In the genomic region with DNA sequence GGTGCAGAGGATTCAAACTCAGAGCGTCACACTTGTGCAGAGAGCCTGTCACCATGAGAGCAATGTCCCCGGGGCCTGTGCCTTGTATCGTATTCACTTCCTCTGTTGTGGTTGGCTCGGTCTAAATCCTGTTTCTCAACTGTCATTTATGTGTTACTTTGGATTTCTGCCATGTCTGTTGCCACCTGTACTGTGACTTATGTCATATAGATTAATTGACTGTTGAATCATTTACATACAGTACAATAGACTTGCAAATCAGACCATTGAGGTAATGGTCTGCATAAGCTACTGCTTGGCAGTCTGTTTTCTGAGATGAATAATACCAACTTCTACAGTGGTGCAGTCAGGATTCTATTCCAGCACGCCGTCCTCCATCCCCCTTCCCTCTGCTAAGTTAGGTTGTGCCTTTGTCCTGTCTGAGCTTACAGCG, we compare ENCODE assay signal across 9 mouse cellular contexts.
DNase-seq lines count a peak whose midpoint lies in the region; ATAC-seq and TF ChIP-seq lines count a peak whose summit lies in the region.
"Had no signal": no experiment of that assay in that cellular context is flagged by ENCODE, and none has a peak within 500 bp of the region (broad histone marks: within the 10 kb centered on the region; RNA-seq: fewer than 3 reads in every experiment).

No protein-coding gene starts in this region.

- TF ChIP-seq POLR2A in limb, embryonic 14.5 days (IDR thresholded peaks at IDR 0.05; ENCODE audit: borderline replicate concordance, extremely low read depth, insufficient read depth, insufficient read length) = no peak

- 15% methylated on average over 7 of the region's 7 CpGs for WGBS in forebrain, embryonic 14.5 days
- 51% methylated on average over 7 of the region's 7 CpGs for WGBS in forebrain, embryonic 12.5 days
- WGBS in limb, embryonic 14.5 days = 60% methylated on average over 7 of the region's 7 CpGs
- 67% methylated on average over 7 of the region's 7 CpGs for WGBS in kidney, embryonic 15.5 days

- no peak overlapping the region for H3K9ac ChIP-seq in forebrain, embryonic 14.5 days (ENCODE audit: low read length)
- H3K9ac ChIP-seq in forebrain, embryonic 12.5 days = no peak overlapping the region; the same call in 1 of the 2 replicates
- H3K9ac ChIP-seq in limb, embryonic 14.5 days (ENCODE audit: low read depth, low read length, severe bottlenecking) = no peak overlapping the region
- H3K9ac ChIP-seq in kidney, embryonic 15.5 days = no peak overlapping the region

- no peak overlapping the region for H3K4me2 ChIP-seq in forebrain, embryonic 14.5 days (ENCODE audit: low read length)
- H3K4me2 ChIP-seq in forebrain, embryonic 12.5 days = no peak overlapping the region
- H3K4me2 ChIP-seq in limb, embryonic 14.5 days (replicated peaks; ENCODE audit: low read depth, low read length, severe bottlenecking) = no peak overlapping the region
- H3K4me2 ChIP-seq in kidney, embryonic 15.5 days = no peak overlapping the region

- no peak overlapping the region for H3K4me3 ChIP-seq in forebrain, embryonic 14.5 days (ENCODE audit: low read depth, low read length)
- H3K4me3 ChIP-seq in forebrain, embryonic 12.5 days (replicated peaks) = no peak overlapping the region
- H3K4me3 ChIP-seq in limb, embryonic 14.5 days (replicated peaks; ENCODE audit: low read length) = no peak overlapping the region
- H3K4me3 ChIP-seq in kidney, embryonic 15.5 days (replicated peaks) = no peak overlapping the region

- H3K9me3 ChIP-seq in forebrain, embryonic 14.5 days (replicated peaks; ENCODE audit: control insufficient read depth, low read length) = no peaks in the 10 kb centered on the region
- H3K9me3 ChIP-seq in forebrain, embryonic 12.5 days = no peaks in the 10 kb centered on the region
- no peaks in the 10 kb centered on the region for H3K9me3 ChIP-seq in limb, embryonic 14.5 days (ENCODE audit: control insufficient read depth, low read length)
- H3K9me3 ChIP-seq in kidney, embryonic 15.5 days (replicated peaks) = no peaks in the 10 kb centered on the region

- H3K27ac ChIP-seq in forebrain, embryonic 14.5 days (ENCODE audit: low read depth, low read length) = 0 out of 2 replicates have a peak overlapping the region, but pooled peaks have one; percentile 46
- H3K27ac ChIP-seq in forebrain, embryonic 12.5 days = no peak overlapping the region
- 0 out of 2 replicates have a peak overlapping the region, but pooled peaks have one; percentile 35 for H3K27ac ChIP-seq in limb, embryonic 14.5 days (replicated peaks; ENCODE audit: low read depth, low read length)
- H3K27ac ChIP-seq in kidney, embryonic 15.5 days = no peak overlapping the region

- ATAC-seq in forebrain, embryonic 14.5 days = peak; percentile 89
- no peak for ATAC-seq in forebrain, embryonic 12.5 days (ENCODE audit: low FRiP score)
- no peak for ATAC-seq in limb, embryonic 14.5 days (ENCODE audit: low FRiP score, low read depth)
- no peak for ATAC-seq in kidney, embryonic 15.5 days (replicated peaks; ENCODE audit: low FRiP score)

- H3K4me1 ChIP-seq in forebrain, embryonic 14.5 days (ENCODE audit: control insufficient read depth, insufficient read depth, low read length) = peaks cover 8% of the 10 kb centered on the region
- peaks cover 15% of the 10 kb centered on the region for H3K4me1 ChIP-seq in forebrain, embryonic 12.5 days
- peaks cover 22% of the 10 kb centered on the region for H3K4me1 ChIP-seq in limb, embryonic 14.5 days (ENCODE audit: control insufficient read depth, insufficient read depth, low read length)
- H3K4me1 ChIP-seq in kidney, embryonic 15.5 days = peaks cover 23% of the 10 kb centered on the region

- peak; percentile 92 for DNase-seq in forebrain, embryonic 14.5 days (ENCODE audit: low spot score)
- peak; percentile 51 to 58 for DNase-seq in spleen, postnatal 36 days (ENCODE audit: low spot score in 2 of 2)
- no peak for DNase-seq in spleen, adult 12 weeks (ENCODE audit: low spot score)
- DNase-seq in limb, embryonic 14.5 days (ENCODE audit: low spot score) = peak; percentile 44
- DNase-seq in thymus, postnatal 25 days = peak; percentile 39
- DNase-seq in gastrocnemius, adult 18-20 months (ENCODE audit: low spot score) = no peak
- DNase-seq: layer of hippocampus, postnatal 36 days had no signal

- no peaks in the 10 kb centered on the region for H3K36me3 ChIP-seq in forebrain, embryonic 14.5 days (ENCODE audit: control insufficient read depth, insufficient read depth, low read length)
- H3K36me3 ChIP-seq in forebrain, embryonic 12.5 days (replicated peaks) = no peaks in the 10 kb centered on the region
- H3K36me3 ChIP-seq in limb, embryonic 14.5 days (ENCODE audit: control insufficient read depth, insufficient read depth, low read length) = no peaks in the 10 kb centered on the region
- no peaks in the 10 kb centered on the region for H3K36me3 ChIP-seq in kidney, embryonic 15.5 days

- no peaks in the 10 kb centered on the region for H3K27me3 ChIP-seq in forebrain, embryonic 14.5 days (replicated peaks; ENCODE audit: control insufficient read depth, insufficient read depth, low read length)
- peaks cover 4% of the 10 kb centered on the region; the same call in 1 of the 2 replicates for H3K27me3 ChIP-seq in forebrain, embryonic 12.5 days
- no peaks in the 10 kb centered on the region for H3K27me3 ChIP-seq in limb, embryonic 14.5 days (ENCODE audit: control insufficient read depth, insufficient read depth, low read length)
- H3K27me3 ChIP-seq in kidney, embryonic 15.5 days = no peaks in the 10 kb centered on the region

Comparison
In these comparisons a context has a peak if more than half of its experiments do, and no peak if none do; other contexts are left out.
1. DNase-seq: peak in forebrain, embryonic 14.5 days (single experiment), spleen, postnatal 36 days (2 of 2), limb, embryonic 14.5 days (single experiment) and thymus, postnatal 25 days (single experiment); none in spleen, adult 12 weeks (single experiment) and gastrocnemius, adult 18-20 months (single experiment).
2. H3K27ac ChIP-seq: peak in forebrain, embryonic 14.5 days (single experiment) and limb, embryonic 14.5 days (single experiment); none in forebrain, embryonic 12.5 days (single experiment) and kidney, embryonic 15.5 days (single experiment).